Mouse (Mus musculus) kidney, postnatal 10 days (tissue): ENCODE data around the gene Trim47.
"Not testable (repeated sequence)": the region's sequence is repeated elsewhere in the genome, so short reads cannot be mapped to it uniquely, and the experiment has no call there.

Source experiments
- DNase-seq: peaks from one replicate; pipeline ENCODE4 v3.0.0; 2021; ENCODE audit warnings: mixed read lengths

The Trim47 gene

DNA sequence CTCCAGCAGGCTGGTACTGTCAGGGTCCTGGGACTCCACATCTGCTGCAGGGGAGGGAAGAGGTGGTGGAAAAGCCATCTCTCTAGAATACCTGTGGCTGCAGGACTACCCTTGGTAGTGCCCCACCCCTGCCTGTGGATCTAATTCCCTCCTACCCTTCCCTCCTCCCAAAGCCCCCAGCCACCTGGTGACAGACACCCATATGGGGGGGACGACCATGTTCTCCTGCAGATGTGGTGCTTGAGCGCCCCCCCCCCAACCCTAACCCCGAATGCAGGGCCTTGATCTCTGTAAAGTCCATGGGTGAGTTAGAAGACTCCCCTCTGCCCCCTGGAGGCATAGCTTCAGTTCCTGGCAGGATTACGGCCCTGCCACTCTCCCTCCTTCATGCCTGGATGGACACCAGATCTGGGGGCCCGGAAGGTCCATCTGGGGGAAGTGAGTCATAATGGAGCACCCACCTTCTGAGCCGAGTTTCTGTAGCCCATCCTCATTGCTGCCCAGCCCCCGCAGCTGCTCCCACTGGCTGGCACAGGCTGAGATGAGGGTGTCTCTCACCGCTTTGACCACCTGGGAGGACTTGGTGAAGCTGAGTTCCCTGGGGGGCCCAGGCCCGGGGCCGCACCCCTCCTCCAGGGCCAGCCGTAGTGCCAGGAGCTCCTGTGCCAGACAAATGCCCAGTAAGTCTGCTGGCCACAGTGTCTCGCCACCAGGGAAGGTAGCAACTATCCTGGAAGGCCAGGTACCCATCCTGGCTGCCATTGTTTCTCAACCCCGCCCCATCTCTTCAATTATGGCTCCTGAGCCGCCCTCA, 19.8 kb downstream of the Trim47 start:
- DNase-seq, result no peak

DNA sequence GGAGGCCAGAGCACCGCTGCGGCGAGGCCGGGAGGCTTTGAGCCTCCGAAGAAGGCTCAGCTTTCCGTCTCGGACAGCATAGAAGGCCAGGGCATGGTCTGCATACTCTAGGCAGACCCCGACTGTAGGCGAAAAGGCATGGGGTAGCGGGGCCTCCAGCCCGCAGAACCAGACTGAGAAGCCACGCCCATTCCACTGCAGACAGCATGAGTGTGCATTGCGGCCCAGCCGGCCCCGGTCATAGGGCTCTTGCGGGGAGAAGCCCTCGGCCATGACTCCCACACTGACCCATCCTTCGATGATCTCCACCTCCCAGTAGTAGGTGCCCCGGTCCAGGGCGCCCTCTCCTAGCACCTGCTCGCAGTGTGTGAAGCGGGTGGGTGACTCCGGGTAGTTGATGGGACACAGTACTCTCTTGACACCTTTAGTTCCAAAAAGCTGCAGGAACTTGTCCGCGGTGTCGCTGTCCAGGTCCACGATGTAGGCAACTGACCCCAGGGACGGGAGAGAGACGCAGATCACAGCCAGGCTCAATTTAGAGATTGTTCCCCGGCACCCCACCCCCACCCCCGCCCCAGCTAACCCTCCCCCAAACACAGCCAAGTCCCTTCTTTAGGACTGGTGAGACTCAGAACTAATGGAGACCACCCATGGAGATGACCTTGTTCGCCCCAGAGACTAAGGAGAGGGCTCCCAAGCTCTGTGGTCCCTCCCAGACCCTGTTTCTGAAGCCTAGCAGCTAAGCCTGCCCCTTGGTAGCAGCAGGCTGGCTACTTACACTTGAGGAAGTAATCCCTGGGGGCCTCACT, 20.7 kb downstream of the Trim47 start:
- DNase-seq, result peak; percentile 58

DNA sequence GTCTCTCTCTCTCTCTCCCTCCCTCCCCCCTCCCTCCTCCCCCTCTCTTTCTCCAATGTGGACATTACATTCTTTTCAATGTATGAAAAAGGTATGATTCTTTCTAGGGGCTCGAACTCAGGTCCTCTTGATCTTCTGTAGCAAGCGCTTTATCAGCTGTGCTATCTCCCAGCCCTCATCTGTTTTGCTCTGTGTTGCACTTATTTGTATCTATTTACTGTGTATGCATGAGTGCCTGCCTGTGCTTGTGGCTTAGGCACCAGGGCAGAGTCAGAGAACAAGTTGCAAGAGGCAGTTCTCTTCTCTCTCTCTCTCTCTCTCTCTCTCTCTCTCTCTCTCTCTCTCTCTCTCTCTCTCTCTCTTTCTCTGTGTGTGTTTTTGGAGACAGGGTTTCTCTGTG, 21.9 kb downstream of the Trim47 start:
- DNase-seq, result no peak

DNA sequence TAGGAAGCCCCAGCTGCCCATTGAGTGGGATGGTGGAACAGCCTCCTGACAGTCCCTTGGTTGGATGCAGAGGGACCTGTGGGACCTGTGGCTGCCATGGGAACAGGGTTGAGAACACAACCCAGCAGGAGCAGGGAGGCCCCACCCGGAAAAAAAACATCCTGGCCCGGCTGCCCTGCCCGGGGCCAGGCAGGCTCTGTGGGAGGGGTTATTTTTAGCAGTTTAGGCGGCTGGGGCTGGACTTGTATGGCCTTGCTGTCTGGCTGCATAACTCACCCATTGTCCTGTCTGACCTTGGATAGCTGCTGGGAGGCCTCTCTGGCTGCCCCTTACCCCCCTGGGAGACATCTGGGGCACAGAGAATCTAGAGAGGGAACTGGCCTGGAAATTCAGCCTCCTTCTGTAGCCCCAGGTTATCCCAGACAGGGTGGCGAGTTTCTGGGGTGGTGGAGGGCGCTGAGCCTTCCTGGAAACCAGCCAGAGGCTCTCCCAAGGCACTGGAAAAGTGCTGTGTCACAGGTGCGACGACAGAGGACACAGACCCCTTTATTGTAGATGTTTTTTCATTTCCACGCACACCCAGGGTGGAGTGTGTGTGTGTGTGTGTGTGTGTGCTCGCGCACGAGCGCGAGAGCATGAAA, 22.9 kb downstream of the Trim47 start:
- DNase-seq, result peak; percentile 80

DNA sequence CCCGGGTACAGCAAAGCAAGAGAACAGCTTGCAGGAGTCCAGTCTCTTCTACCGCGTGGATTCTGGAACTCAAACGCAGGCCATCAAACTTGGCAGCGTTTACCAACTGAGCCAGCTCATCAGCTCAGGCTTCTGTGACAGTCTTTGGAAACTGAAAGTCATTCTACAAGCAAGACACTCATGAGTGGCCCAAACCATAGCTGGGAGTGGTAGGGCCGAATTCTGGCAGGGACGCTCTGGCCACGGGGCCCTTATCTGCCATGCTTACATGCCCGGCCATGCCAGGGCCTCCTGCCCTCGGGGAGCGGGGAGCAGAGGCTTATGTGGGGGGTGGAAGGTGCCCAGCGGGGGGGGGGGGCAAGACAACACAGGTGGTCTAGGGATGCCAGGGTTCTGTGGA, 23.4 kb downstream of the Trim47 start:
- no peak for DNase-seq

DNA sequence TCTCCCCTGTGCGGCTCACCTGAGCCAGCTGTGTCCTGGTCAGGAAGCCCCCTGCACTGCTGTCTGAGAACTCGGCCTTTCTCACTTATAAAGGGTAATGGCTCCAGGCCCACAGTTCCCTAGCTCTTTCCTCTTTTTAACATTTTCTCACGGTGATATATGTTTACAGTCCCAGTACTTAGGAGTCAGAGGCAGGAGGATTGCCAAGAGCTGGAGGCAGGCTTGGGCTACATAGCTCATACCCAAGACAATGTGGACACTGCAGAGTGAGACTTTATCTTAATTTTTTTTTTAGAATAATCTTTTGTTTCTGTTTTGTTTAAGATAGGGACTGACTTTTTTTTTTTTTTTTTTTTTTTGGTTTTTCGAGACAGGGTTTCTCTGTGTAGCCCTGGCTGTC, 24.5 kb downstream of the Trim47 start:
- DNase-seq, result no peak

DNA sequence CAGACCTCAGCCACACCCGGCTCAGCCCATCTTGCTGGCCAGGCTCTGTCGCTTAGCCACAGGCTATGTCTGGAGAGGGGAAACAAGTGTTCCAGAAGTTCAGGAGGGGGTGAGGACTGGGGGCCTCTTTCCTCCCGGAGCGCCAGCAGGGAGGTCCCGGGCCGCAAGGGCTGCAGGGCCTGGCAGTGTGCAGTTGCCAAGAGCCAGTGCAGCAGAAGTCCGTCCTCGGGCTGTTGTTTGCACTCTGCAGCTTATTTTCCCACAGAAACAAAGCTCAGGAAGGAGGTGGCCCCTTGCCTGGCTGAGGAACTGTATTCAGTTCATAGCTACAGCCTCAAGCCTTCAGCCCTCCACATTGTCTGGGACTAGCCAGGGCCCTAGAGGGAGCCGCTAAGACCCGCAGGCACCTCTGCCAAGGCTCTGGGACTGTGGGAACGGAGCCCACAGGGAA, 25.1 kb downstream of the Trim47 start:
- peak; percentile 70 for DNase-seq

DNA sequence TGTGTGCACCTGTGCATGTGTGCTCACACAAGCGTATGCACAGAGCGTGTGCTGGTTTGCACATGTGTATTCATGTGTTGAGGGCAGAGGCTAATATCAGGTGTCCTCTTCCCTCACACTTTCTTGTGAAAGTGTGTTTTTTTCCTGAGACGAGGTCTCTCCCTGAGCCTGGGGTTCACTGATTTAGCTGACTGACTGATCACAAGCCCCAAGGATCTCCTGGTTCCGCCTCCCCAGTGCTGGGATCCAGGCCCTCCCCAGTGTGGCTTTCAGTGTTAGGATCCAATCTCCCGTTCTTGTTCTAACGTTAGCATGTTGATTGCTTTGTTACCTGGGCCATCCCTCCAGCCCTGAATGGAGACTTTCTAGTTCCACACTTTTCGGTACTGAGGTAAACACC, 26.2 kb downstream of the Trim47 start:
- no peak for DNase-seq

DNA sequence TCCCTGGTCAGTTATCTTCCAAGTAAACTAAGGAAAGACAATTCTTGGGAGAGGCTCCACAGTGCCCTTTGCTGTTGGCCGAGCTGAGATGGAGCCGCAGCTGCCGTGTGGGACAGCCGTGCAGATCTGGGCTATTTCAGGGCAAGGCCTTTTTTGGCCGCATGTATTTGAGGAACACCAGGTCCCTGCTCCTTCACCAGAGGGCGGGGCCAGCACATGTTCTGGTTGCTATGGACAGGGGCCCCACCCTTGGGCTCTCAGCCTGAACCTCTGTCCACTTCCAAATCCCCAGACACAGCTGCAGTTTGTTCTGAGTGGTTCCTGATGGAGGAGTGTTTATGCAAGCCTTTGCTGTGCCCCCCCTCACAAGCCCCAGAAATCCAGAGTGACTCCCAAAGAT, 26.6 kb downstream of the Trim47 start:
- DNase-seq, result peak; percentile 65

DNA sequence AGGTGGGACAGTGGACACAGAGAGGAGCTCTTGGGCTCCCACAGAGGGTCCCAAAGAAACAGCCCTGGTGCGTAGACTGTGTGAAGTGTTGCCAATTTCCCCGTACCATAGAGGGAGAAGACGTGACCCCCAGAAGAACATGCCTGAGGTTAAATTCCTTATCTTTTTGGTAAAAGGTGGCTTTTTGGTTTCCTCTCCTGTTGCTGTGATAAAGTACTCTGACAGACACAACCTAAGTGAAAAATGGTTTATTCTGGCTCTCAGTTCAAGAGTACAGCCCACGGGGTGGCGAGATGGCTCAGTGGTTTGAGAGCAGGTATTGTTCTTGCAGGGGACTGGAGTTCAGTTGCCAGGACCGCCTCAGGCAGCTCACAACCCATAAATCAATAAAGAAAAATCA, 27.5 kb downstream of the Trim47 start:
- no peak for DNase-seq

DNA sequence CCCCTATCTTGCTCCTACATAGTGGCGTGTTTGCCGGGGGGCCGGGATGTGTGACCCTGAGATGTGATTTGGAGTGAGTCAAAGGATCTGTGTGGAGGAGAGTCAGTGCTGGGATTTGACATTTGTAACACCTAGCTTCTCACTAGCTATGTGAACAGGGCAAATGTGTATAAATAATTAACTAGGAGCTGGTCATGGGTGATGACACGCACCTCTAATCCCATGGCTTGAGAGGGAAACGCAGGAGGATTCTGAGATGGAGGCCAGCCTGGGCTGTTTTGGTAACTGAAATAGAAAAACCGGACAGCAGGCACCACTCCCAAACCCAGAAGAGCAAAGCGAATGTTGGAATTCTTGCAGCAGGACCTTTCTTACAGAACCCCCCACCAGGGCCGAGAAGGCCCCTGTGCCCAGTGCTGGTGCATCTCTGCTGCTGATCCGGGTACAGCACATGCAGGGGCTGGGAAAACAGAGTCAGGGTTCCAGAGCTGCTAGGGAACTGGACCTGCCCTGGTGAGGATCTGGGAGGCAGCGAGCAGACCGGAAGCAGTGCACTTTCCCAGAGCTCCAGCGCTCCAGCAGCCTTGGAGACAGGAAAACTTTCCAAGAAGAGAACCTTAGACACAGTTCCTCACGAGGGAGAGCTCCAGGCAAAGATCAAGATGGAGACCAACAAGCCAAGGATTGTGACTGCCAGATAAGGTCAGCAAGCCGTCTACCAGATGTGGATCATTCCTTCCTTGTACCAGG, 28.1 kb downstream of the Trim47 start:
- DNase-seq, result peak; percentile 67

DNA sequence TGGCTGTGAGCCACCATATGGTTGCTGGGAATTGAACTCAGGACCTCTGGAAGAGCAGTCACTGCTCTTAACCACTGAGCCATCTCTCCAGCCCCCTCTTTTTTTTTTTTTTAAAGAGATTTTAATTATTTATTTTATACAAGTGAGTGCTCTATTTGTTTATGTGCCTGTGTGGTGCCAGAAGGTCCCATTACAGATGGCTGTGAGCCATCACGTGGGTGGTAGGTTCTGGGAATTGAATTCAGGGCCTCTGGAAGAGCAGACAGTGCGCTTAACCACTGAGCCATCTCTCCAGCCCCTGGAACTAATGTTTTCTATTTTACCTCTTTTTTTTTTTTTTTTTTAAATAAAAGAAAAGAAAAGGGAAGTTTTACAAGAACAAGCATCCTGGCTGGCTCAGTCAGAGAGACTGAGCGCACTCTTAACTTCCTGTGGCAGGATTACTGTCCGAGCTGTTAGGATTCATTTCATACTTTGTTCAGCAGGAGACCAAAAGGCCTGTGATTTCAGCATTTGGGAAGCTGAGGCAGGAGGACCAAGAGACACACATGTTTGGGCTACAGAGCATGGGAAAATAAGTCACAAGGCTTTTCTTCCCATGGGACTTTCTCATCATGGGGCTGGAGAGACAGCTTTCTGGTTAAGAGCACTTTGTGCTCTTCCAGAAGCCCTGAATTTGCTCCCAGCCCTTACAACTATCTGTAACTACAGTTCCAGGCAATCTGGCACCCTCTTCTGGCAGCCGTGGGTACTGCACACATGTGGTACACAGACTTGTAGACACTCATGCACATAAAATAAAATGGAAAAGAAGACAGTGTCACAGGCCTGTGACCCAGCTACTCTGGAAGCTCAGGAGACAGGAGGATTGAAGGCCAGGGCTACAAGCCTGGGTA, 30.5 kb downstream of the Trim47 start:
- DNase-seq, result no peak

DNA sequence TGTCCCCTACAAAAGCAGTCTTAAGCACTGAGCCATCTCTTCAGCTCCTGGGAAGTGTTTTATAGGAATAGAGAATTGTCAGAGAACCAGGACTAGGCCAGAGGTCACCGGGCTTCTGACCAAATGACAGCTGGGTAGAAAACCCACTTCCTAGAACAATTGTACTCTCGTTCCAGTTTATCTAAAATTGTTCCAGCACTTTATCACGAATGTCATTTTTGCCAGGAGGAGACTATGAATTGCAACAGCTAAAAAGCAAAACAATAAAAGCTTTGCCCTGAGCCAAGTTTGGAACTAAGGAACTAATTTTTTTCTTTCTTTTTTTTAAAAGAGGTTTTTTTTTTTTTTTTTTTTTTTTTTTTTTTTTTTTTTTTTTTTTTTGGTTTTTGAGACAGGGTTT, 31.4 kb downstream of the Trim47 start:
- peak; percentile 80 for DNase-seq

DNA sequence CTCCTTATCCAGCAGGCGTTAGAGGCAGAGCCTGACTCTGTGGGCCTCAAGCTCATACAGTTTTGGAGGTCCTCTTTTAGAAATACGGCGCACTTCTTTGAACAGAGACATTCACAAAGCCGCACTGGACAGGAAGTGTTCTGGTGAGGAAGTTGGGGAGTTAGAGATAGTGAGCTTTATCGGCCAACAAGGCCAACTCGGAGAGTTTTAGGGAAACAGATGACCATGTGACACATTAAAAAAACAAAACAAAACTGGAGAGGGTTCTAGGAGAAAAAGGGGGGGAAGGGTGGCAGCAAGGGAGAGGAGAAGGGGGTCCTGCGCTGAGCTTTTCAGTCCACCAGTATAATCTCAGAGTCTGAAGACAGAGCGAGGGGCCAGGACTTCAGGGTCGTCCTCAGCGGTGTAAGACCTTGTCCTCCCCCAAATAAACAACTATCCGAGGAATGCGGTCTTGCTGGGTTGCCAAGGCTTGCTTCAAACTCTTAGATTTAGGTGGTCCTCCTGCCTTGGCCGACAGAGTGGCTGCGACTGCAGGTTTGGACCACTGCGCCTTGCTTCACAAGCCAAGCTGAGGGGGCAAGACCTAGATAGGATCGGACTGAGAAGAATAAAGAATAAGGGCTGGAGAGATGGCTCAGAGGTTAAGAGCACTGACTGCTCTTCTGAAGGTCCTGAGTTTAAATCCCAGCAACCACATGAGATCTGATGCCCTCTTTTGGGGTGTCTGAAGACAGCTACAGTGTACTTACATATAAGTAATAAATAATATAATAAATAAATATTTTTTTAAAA, 33.0 kb downstream of the Trim47 start:
- DNase-seq, result no peak

DNA sequence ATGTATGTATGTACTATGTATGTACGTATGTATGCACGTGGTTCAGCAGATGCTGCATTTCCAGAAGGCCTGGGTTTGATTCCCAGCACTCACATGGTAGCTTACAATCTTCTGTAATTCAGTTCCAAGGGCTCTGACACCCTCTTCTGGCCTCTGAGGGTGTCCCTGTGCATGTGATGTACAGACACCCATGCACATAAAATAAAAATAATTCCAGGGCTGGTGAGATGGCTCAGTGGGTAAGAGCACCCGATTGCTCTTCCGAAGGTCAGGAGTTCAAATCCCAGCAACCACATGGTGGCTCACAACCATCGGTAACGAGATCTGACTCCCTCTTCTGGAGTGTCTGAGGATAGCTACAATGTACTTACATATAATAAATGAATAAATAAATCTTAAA, 34.1 kb downstream of the Trim47 start:
- not testable (repeated sequence) for DNase-seq

DNA sequence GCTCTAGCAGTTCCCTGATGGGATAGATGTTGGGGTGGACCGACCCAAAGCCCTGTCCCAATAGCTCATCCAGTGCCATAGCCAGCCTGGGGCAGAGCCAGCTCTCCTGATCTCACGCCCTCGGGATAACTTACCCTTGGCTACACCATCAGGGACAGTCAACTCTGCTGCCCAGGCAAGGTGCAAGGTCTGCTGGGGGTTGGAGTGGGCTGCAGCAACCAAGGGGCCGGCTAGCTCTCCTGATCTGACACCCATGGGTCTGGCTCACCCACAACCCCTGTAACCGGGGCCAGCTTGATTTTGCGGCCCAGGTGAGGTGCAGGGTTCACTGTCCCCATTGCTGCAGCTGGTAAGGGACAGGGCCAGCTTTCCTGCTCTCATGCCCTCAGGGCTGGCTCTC, 35.4 kb downstream of the Trim47 start:
- DNase-seq, result no peak

DNA sequence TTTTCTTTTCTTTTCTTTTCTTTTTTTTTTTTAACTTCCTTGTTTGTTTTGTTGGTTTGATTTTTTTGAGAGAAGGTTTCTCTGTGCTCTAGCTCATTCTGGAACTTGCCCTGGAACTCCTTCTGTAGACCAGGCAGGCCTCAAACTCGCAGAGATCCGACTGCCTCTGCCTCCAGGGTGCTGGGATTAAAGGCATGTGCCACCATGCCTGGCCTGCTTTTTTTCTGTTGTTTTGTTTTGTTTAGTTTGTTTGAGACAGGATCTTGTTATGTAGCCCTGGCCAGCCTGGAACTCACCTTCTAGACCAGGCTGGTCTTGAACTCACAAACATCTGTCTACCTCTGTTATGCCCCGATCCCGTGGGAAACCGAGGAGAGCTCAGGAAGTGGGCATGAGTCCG, 37.5 kb downstream of the Trim47 start:
- DNase-seq, result no peak

DNA sequence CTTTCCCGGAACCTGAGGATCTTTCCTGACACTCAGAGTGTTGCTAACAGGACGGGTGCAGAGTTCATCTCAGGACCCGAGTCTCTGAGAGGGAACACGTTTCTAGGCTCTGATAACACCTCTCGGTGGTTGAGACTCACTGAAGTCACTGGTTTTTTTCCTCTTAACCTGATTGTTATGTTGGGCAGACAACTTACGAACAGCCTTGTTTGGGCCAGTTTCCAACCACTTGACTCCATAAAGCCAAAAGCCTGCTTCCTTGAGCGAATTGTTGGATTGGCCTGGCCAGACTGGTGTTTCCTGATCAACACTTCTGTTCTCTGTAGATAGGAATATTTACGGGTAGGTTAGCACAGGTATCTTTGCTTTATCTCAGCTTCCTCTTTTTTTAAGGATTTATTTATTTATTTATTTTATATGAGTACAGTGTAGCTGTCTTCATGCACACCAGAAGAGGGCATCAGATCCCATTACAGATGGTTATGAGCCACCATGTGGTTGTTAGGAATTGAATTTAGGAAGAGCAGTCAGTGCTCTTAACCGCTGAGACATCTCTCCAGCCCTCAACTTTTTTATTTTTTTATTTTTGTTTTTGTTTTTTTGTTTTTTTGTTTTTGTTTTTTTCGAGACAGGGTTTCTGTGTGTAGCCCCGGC, 38.1 kb downstream of the Trim47 start:
- DNase-seq, result no peak

DNA sequence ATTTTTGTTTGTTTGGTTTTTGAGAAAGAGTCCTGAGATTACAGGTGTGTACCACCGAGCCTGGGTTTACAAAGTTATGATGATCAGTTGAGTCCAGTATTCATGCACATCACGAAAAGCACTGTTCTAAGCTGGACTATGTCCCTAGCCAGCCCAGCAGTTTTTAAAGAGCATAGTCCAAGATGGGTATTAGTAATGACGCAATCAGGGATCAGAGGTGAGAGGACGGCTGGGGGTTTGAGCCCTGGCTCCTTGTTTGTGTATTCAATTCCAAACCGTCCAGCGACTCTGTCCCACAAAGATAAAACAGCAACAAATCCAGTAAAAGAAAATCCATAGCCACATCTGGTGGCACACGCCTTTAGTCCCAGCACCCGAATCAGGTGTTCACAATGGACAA, 38.8 kb downstream of the Trim47 start:
- no peak for DNase-seq
